Mouse (Mus musculus) limb, embryonic 12.5 days (tissue): Measurements from ENCODE around the gene Trmt1l. TPM values are rescaled to one million over a fixed set of nuclear protein-coding genes. Genes with fewer than 3 reads are reported as not detected.

Source experiments
- ATAC-seq: fragments of 200-750 bp; cut with Nextera tagmentation; 2 replicates; pipeline ENCODE4 v1.8.0; 2017; ENCODE audit warnings: low read depth, moderate TSS enrichment; ENCODE audit not compliant: insufficient number of reproducible peaks, insufficient read depth, low FRiP score, low TSS enrichment
- H3K27ac ChIP-seq: fragments of 300-500 bp; sonication (generic); 2 replicates; pipeline ENCODE4 v1.5.1; 2016; ENCODE audit warnings: mild to moderate bottlenecking, moderate library complexity
- H3K27me3 ChIP-seq: fragments of 300-500 bp; sonication (generic); 2 replicates; pipeline ENCODE4 v1.6.1; 2016; ENCODE audit warnings: mild to moderate bottlenecking, moderate library complexity
- H3K36me3 ChIP-seq: fragments of 300-500 bp; sonication (generic); 2 replicates; pipeline ENCODE4 v1.6.1; 2016; ENCODE audit warnings: mild to moderate bottlenecking, moderate library complexity
- H3K4me1 ChIP-seq: fragments of 300-500 bp; sonication (generic); replicated peaks from 2 replicates; pipeline ENCODE4 v1.6.1; 2016
- H3K4me2 ChIP-seq: fragments of 300-500 bp; sonication (generic); 2 replicates; pipeline ENCODE4 v1.6.1; 2016; ENCODE audit warnings: mild to moderate bottlenecking, moderate library complexity
- H3K4me3 ChIP-seq: fragments of 300-500 bp; sonication (generic); replicated peaks from 2 replicates; pipeline ENCODE4 v1.5.1; 2016; ENCODE audit warnings: mild to moderate bottlenecking
- H3K9ac ChIP-seq: fragments of 300-500 bp; sonication (generic); replicated peaks from 2 replicates; pipeline ENCODE4 v1.6.1; 2016; ENCODE audit warnings: mild to moderate bottlenecking, moderate library complexity
- H3K9me3 ChIP-seq: fragments of 300-500 bp; sonication (generic); 2 replicates; pipeline ENCODE4 v1.6.1; 2016; ENCODE audit warnings: mild to moderate bottlenecking, moderate library complexity
- WGBS: fragments of 180-500 bp; shearing (Covaris S2); methylation state at CpG from one replicate; pipeline ENCODE4 v1.1.7; 2016; 5-methylcytosine and 5-hydroxymethylcytosine counted together
- microRNA-seq: library from miRNA; unstranded; fragments of <30 nt; microRNA quantifications from one replicate; pipeline ENCODE4, GENCODE M21; 2017
- polyA plus RNA-seq: library from polyadenylated mRNA; unstranded; fragments of >200 nt; fragmentation: Nextera tagmentation; extraction: Ambion mirVana; gene quantifications from 2 replicates; pipeline ENCODE4 v1.2.1, GENCODE M21; 2016

The Trmt1l gene
- polyA plus RNA-seq, 1 experiment from 2014 or later, result 60.3 TPM

- ATAC-seq, result no peak
- H3K4me1 ChIP-seq, result peaks cover 31% of the 10 kb centered on the region
- H3K9me3 ChIP-seq, result no peaks in the 10 kb centered on the region
- H3K27ac ChIP-seq, result no peak overlapping the region
- no peak overlapping the region for H3K4me2 ChIP-seq
- WGBS, result 82% methylated on average over 6 of the region's 6 CpGs
- H3K27me3 ChIP-seq, result no peaks in the 10 kb centered on the region
- no peak overlapping the region for H3K9ac ChIP-seq
- H3K36me3 ChIP-seq, result no peaks in the 10 kb centered on the region
- H3K4me3 ChIP-seq, result no peak overlapping the region
These were observed 66.4 kb downstream of the Trmt1l start for GRCm38 (mm10) chr1:151494711-151495110.

- Histone ChIP-seq H3K27ac (no peak overlapping the region), H3K4me2 (no peak overlapping the region), H3K27me3 (no peaks in the 10 kb centered on the region), H3K36me3 (no peaks in the 10 kb centered on the region), H3K4me1 (peaks cover 31% of the 10 kb centered on the region), H3K4me3 (no peak overlapping the region), H3K9ac (no peak overlapping the region), H3K9me3 (no peaks in the 10 kb centered on the region)
- no peak for ATAC-seq
- WGBS, result 94% methylated on average over 2 of the region's 2 CpGs
These were observed 67.4 kb downstream of the Trmt1l start for GRCm38 (mm10) chr1:151495635-151496285.

DNA sequence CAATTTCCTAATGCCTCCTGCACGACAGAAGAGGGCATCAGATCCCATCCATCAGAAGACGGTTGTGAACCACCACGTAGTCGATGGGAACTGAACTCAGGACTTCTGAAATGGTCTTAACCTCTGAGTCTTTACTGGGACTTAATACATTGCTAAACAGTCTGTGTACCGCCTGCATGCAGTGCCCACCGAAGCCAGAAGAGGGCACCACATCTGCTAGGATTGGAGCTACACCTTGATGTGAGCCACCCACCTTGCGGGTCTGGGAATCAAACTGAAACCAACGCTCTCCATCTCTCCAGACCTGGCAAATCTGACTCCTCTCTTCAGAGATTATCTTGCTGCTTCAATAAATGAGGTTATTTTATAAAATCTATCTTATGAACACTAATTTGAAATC lies 68.7 kb downstream of the Trmt1l start:
- 88% methylated on average over 8 of the region's 8 CpGs for WGBS
- Histone ChIP-seq H3K4me1 (peaks cover 28% of the 10 kb centered on the region), H3K36me3 (no peaks in the 10 kb centered on the region), H3K4me3 (no peak overlapping the region), H3K27ac (no peak overlapping the region), H3K27me3 (no peaks in the 10 kb centered on the region), H3K9ac (no peak overlapping the region), H3K9me3 (no peaks in the 10 kb centered on the region), H3K4me2 (no peak overlapping the region)
- no peak for ATAC-seq

DNA sequence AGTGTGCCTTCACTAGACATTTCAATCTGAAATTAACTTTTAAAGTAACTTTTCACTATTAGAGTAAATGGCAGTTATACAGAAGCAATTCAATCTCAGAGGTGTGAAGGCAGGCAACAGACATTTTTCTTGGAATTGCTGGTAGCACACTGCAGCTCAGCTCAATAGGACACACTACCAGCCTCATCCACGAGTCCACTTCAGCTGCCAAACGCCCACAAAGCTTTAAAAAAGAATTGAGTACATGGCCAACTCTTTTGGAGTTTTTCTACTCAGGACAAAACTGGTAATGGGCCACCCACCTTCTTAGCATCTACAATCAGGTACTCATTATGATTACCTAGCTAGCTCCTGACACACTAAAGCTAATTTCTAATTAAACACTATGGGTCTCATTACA lies 69.6 kb downstream of the Trmt1l start:
- Histone ChIP-seq H3K9me3 (no peaks in the 10 kb centered on the region), H3K27me3 (no peaks in the 10 kb centered on the region), H3K4me1 (peaks cover 28% of the 10 kb centered on the region), H3K4me3 (no peak overlapping the region), H3K9ac (no peak overlapping the region), H3K27ac (no peak overlapping the region), H3K4me2 (no peak overlapping the region), H3K36me3 (no peaks in the 10 kb centered on the region)
- 83% methylated on average over 2 of the region's 2 CpGs for WGBS
- ATAC-seq, result no peak

- H3K27ac ChIP-seq, result no peak overlapping the region
- H3K4me3 ChIP-seq, result no peak overlapping the region
- 0 out of 2 replicates have a peak overlapping the region, but pooled peaks have one; percentile 57 for H3K4me2 ChIP-seq
- no peaks in the 10 kb centered on the region for H3K27me3 ChIP-seq
- H3K9me3 ChIP-seq, result no peaks in the 10 kb centered on the region
- ATAC-seq, result no peak
- H3K9ac ChIP-seq, result no peak overlapping the region
- H3K36me3 ChIP-seq, result no peaks in the 10 kb centered on the region
- WGBS, result 81% methylated on average over 3 of the region's 3 CpGs
- peaks cover 24% of the 10 kb centered on the region for H3K4me1 ChIP-seq
These were observed 70.0 kb downstream of the Trmt1l start for GRCm38 (mm10) chr1:151498381-151498780.

DNA sequence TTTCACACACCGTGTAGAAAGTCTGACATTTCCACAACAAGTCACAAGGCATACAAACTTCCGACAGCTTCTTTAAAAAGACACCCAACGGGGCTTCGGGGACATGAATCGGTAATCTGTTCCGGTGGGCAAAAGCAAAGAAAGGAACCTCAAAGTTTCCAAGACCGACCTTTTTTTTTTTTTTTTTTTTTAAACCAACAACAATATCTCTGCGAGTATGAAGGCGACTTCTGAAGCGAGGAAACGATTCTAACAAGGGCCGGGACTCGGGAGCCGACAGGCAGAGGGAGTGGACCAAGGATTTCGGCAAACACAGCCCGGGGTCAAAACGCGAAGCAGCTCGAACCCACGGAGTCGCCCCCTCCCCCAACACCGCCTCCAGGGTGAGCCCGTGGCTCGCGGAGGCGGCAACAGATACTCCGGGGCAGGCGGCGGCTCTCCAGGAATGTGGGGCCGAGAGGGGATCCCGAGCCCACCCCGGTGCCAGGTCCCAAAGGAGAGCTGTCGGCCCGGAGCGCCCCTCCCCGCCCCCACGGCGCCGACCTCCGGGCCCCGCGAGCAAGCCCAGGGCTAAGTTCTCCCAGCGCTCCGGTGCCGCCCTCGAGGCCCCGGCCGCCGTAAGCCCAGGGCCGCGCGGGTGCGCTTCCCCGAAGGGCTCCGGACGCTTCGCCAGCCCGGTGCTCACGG lies 71.6 kb downstream of the Trmt1l start:
- under 1% methylated on average over 54 of the region's 59 CpGs for WGBS
- H3K4me2 ChIP-seq, result peak overlapping the region; percentile 57
- H3K27ac ChIP-seq, result peak overlapping the region; percentile 99
- H3K27me3 ChIP-seq, result no peaks in the 10 kb centered on the region
- H3K9ac ChIP-seq, result peak overlapping the region; percentile 99
- no peaks in the 10 kb centered on the region for H3K36me3 ChIP-seq
- H3K4me3 ChIP-seq, result peak overlapping the region; percentile 95
- no peaks in the 10 kb centered on the region for H3K9me3 ChIP-seq
- ATAC-seq, result peak; percentile 39
- peaks cover 20% of the 10 kb centered on the region for H3K4me1 ChIP-seq

- Histone ChIP-seq H3K27me3 (no peaks in the 10 kb centered on the region), H3K9me3 (no peaks in the 10 kb centered on the region), H3K4me2 (peak within 1 kb of the TSS; percentile 57), H3K4me1 (peaks cover 20% of the 10 kb centered on the region), H3K27ac (peak within 1 kb of the TSS; percentile 99), H3K36me3 (no peaks in the 10 kb centered on the region), H3K9ac (peak within 1 kb of the TSS; percentile 99), H3K4me3 (peak within 1 kb of the TSS; percentile 95)
- under 1% methylated on average over 76 of the region's 90 CpGs for WGBS
- ATAC-seq, result peak; percentile 95
These were observed 72.4 kb downstream of the Trmt1l start, which contains the start of gene Rnf2 for GRCm38 (mm10) chr1:151500531-151501361. Gene Rnf2 (minus strand): TSS chr1:151500955.

Small RNA genes lying within 50 kb of the gene (microRNA-seq; reads per million reads assigned to microRNA genes)
- gene Mir7682, result 0.70 reads per million

Other genes starting within 250 kb of the Trmt1l start
- gene Gm47985, start 246.0 kb upstream of the Trmt1l start, polyA plus RNA-seq, result 0.92 and 1.3 TPM in 2 replicates
- gene Gm8947, start 236.2 kb upstream of the Trmt1l start, polyA plus RNA-seq, result not detected in 2 replicates
- not detected in 2 replicates for gene Gm47995, start 230.1 kb upstream of the Trmt1l start, polyA plus RNA-seq
- not detected in 2 replicates for gene 3110040M04Rik, start 224.4 kb upstream of the Trmt1l start, polyA plus RNA-seq
- gene Gm47996, start 218.4 kb upstream of the Trmt1l start, polyA plus RNA-seq, result not detected in 2 replicates
- gene Ivns1abp, start 84.1 kb upstream of the Trmt1l start, polyA plus RNA-seq, result 352 and 354 TPM in 2 replicates
- gene Swt1, start 87 bp upstream of the Trmt1l start, polyA plus RNA-seq, result 29.7 and 30.7 TPM in 2 replicates
- gene Rnf2, start 72.4 kb downstream of the Trmt1l start, polyA plus RNA-seq, result 124 TPM in 2 replicates
- 2.8 and 3.5 TPM in 2 replicates for gene Fam129a, start 142.6 kb downstream of the Trmt1l start, polyA plus RNA-seq